Mouse (Mus musculus) MEL-GATA-1-ER (cell line): ENCODE data around the gene Cdc6.

ENCODE experiments used
- DNase-seq: peaks from one replicate; pipeline ENCODE4 v3.0.0-alpha.2; 2012; ENCODE audit warnings: low read depth; ENCODE audit errors: extremely low read depth

The Cdc6 gene

GRCm38 (mm10) chr11:98959437-98960312 lies 52.1 kb downstream of the Cdc6 start:
- DNase-seq = peak; percentile 80

- no peak for DNase-seq
These were observed 52.8 kb downstream of the Cdc6 start for GRCm38 (mm10) chr11:98960313-98960906.

GRCm38 (mm10) chr11:98961051-98961592 lies 53.5 kb downstream of the Cdc6 start:
- no peak for DNase-seq

- DNase-seq = no peak
These were observed 54.2 kb downstream of the Cdc6 start for GRCm38 (mm10) chr11:98961766-98962165.

- DNase-seq = no peak
These were observed 55.0 kb downstream of the Cdc6 start for GRCm38 (mm10) chr11:98962421-98963095.

- no peak for DNase-seq
These were observed 55.8 kb downstream of the Cdc6 start for GRCm38 (mm10) chr11:98963191-98964021.

GRCm38 (mm10) chr11:98964201-98964615 lies 56.6 kb downstream of the Cdc6 start:
- DNase-seq = no peak

- DNase-seq = no peak
These were observed 57.2 kb downstream of the Cdc6 start for GRCm38 (mm10) chr11:98964616-98965415.

- no peak for DNase-seq
These were observed 57.9 kb downstream of the Cdc6 start for GRCm38 (mm10) chr11:98965416-98966077.

GRCm38 (mm10) chr11:98966499-98967141 lies 59.0 kb downstream of the Cdc6 start:
- no peak for DNase-seq

- no peak for DNase-seq
These were observed 60.5 kb downstream of the Cdc6 start for GRCm38 (mm10) chr11:98968079-98968478.

GRCm38 (mm10) chr11:98968716-98969495 lies 61.3 kb downstream of the Cdc6 start:
- DNase-seq = no peak

GRCm38 (mm10) chr11:98969496-98969927 lies 61.9 kb downstream of the Cdc6 start:
- DNase-seq = no peak

- no peak for DNase-seq
These were observed 62.8 kb downstream of the Cdc6 start for GRCm38 (mm10) chr11:98970191-98970925.

GRCm38 (mm10) chr11:98971316-98972031 lies 63.9 kb downstream of the Cdc6 start:
- DNase-seq = no peak

GRCm38 (mm10) chr11:98972215-98972614 lies 64.6 kb downstream of the Cdc6 start:
- DNase-seq = no peak

- DNase-seq = no peak
These were observed 65.3 kb downstream of the Cdc6 start for GRCm38 (mm10) chr11:98972801-98973360.
